Mouse (Mus musculus): ENCODE results near the gene Mia3.

GRCm38 (mm10) chr1:183362729-183363576, 6.4 kb downstream of the Mia3 start:
- TF ChIP-seq CTCF (conservative IDR thresholded peaks at IDR 0.05; ENCODE audit: insufficient read depth, insufficient read length, low read depth, low read length) (no peak), POLR2A (IDR thresholded peaks at IDR 0.05; ENCODE audit: low read depth, low read length) (no peak)
